Mouse (Mus musculus) CH12.LX (cell line): ENCODE results near the gene Dlgap1. TPM values are rescaled to one million over a fixed set of nuclear protein-coding genes. Genes with fewer than 3 reads are reported as not detected.

Source experiments
- DNase-seq: peaks from one replicate; pipeline ENCODE4 v3.0.0-alpha.2; 2013; ENCODE audit errors: extremely low read depth
- H3K27ac ChIP-seq: 2 replicates; pipeline ENCODE4 v1.5.1; 2012; ENCODE audit warnings: low read depth, mild to moderate bottlenecking, control low read depth, moderate library complexity; ENCODE audit not compliant: insufficient read depth
- H3K27me3 ChIP-seq: replicated peaks from 2 replicates; pipeline ENCODE3; 2012; ENCODE audit warnings: inconsistent platforms
- H3K36me3 ChIP-seq, 2 experiments: replicated peaks in 1 of 2; 2 replicates each; pipeline versions ENCODE3 to v1.6.1; 2012; ENCODE audit warnings: inconsistent platforms in 1 of 2, low read length in 1 of 2, mild to moderate bottlenecking in 1 of 2, mixed read lengths in 1 of 2, moderate library complexity in 1 of 2; ENCODE audit not compliant: control insufficient read depth in 1 of 2, insufficient read depth in 1 of 2
- H3K4me1 ChIP-seq, 2 experiments: 2 replicates each; pipeline ENCODE4 v1.6.1; 2012; ENCODE audit warnings: inconsistent platforms in 1 of 2, moderate library complexity in 1 of 2; ENCODE audit not compliant: insufficient read depth in 2 of 2, control insufficient read depth in 1 of 2
- H3K4me2 ChIP-seq: 2 replicates; pipeline ENCODE4 v1.6.1; 2012; ENCODE audit warnings: low read depth, mild to moderate bottlenecking, control low read depth; ENCODE audit not compliant: poor library complexity, insufficient read depth, severe bottlenecking
- H3K4me3 ChIP-seq, 3 experiments: fragments of 150-350 bp in 1 of 3; sonication (generic) in 1 of 3; replicated peaks in 1 of 3; 2 replicates each; pipeline versions ENCODE3 to v1.5.1; 2011 to 2012; ENCODE audit warnings: low read depth in 2 of 3, low read length in 2 of 3, mild to moderate bottlenecking in 2 of 3, moderate library complexity in 2 of 3, control low read depth in 1 of 3, improper control_type of control experiment in 1 of 3, inconsistent platforms in 1 of 3, mixed read lengths in 1 of 3; ENCODE audit not compliant: poor library complexity in 1 of 3
- H3K79me2 ChIP-seq: replicated peaks from 2 replicates; pipeline ENCODE4 v1.6.1; 2012; ENCODE audit warnings: mild to moderate bottlenecking, moderate library complexity; ENCODE audit not compliant: control insufficient read depth, poor library complexity, insufficient read depth, severe bottlenecking; ENCODE audit errors: extremely low read depth
- H3K9ac ChIP-seq: 2 replicates; pipeline ENCODE4 v1.6.1; 2012; ENCODE audit warnings: low read depth, mild to moderate bottlenecking, control low read depth, moderate library complexity; ENCODE audit not compliant: insufficient read depth
- H3K9me3 ChIP-seq: replicated peaks from 2 replicates; pipeline ENCODE3; 2012; ENCODE audit warnings: low read length, inconsistent platforms, mixed read lengths
- CHD2 ChIP-seq: IDR thresholded peaks from 2 replicates; pipeline ENCODE4 v1.6.1; 2011; ENCODE audit warnings: low read length, improper control_type of control experiment
- ETS1 ChIP-seq: conservative IDR thresholded peaks from 2 replicates; pipeline ENCODE4 v1.6.1; 2012; ENCODE audit warnings: low read depth, mild to moderate bottlenecking, inconsistent platforms, low read length, improper control_type of control experiment, moderate library complexity
- KAT2A ChIP-seq: IDR thresholded peaks from 2 replicates; pipeline ENCODE4 v1.6.1; 2012; ENCODE audit warnings: low read length, improper control_type of control experiment, inconsistent platforms; ENCODE audit not compliant: insufficient replicate concordance
- MAFK ChIP-seq: IDR thresholded peaks from 2 replicates; pipeline ENCODE4 v1.6.1; 2011; ENCODE audit warnings: low read length, improper control_type of control experiment; ENCODE audit not compliant: insufficient replicate concordance
- MAX ChIP-seq: IDR thresholded peaks from 2 replicates; pipeline ENCODE4 v1.6.1; 2011; ENCODE audit warnings: low read length, improper control_type of control experiment
- MEF2A ChIP-seq: IDR thresholded peaks from 2 replicates; pipeline ENCODE4 v1.6.1; 2014; ENCODE audit warnings: low read depth, mild to moderate bottlenecking, inconsistent platforms, low read length, improper control_type of control experiment, borderline replicate concordance
- MXI1 ChIP-seq: IDR thresholded peaks from 2 replicates; pipeline ENCODE4 v1.6.1; 2011; ENCODE audit warnings: mild to moderate bottlenecking, low read depth, low read length, improper control_type of control experiment
- NELFE ChIP-seq: IDR thresholded peaks from 2 replicates; pipeline ENCODE4 v1.6.1; 2011; ENCODE audit warnings: low read depth, low read length, improper control_type of control experiment
- NRF1 ChIP-seq: IDR thresholded peaks from 2 replicates; pipeline ENCODE4 v1.6.1; 2014; ENCODE audit warnings: low read depth, mild to moderate bottlenecking, inconsistent platforms, low read length, improper control_type of control experiment, moderate library complexity
- POLR2A ChIP-seq: IDR thresholded peaks from 2 replicates; pipeline ENCODE4 v1.6.1; 2011; ENCODE audit warnings: low read depth, mild to moderate bottlenecking, improper control_type of control experiment, low read length
- RAD21 ChIP-seq: IDR thresholded peaks from 2 replicates; pipeline ENCODE4 v1.6.1; 2011; ENCODE audit warnings: low read depth, mild to moderate bottlenecking, low read length, improper control_type of control experiment, moderate library complexity
- RCOR1 ChIP-seq: conservative IDR thresholded peaks from 2 replicates; pipeline ENCODE4 v1.6.1; 2012; ENCODE audit warnings: low read depth, mild to moderate bottlenecking, inconsistent platforms, low read length, improper control_type of control experiment
- SIN3A ChIP-seq: IDR thresholded peaks from 2 replicates; pipeline ENCODE4 v1.6.1; 2012; ENCODE audit warnings: low read length, improper control_type of control experiment, inconsistent platforms
- SMC3 ChIP-seq: IDR thresholded peaks from 2 replicates; pipeline ENCODE4 v1.6.1; 2011; ENCODE audit warnings: low read depth, low read length, improper control_type of control experiment
- TCF12 ChIP-seq: IDR thresholded peaks from 2 replicates; pipeline ENCODE4 v1.6.1; 2014; ENCODE audit warnings: low read depth, mild to moderate bottlenecking, inconsistent platforms, low read length, improper control_type of control experiment
- UBTF ChIP-seq: IDR thresholded peaks from 2 replicates; pipeline ENCODE4 v1.6.1; 2012; ENCODE audit warnings: low read depth, mild to moderate bottlenecking, inconsistent platforms, low read length, improper control_type of control experiment, moderate library complexity
- USF1 ChIP-seq: IDR thresholded peaks from 2 replicates; pipeline ENCODE4 v1.6.1; 2014; ENCODE audit warnings: low read depth, mild to moderate bottlenecking, inconsistent platforms, low read length, improper control_type of control experiment
- ZMIZ1 ChIP-seq: IDR thresholded peaks from 2 replicates; pipeline ENCODE4 v1.6.1; 2012; ENCODE audit warnings: low read depth, mild to moderate bottlenecking, inconsistent platforms, low read length, improper control_type of control experiment
- ZNF384 ChIP-seq: IDR thresholded peaks from 2 replicates; pipeline ENCODE4 v1.6.1; 2012; ENCODE audit warnings: low read depth, low read length, improper control_type of control experiment, inconsistent platforms
- dilution Hi-C: fragments of 300-500 bp; cut with MboI; formaldehyde crosslinking; loops from 2 replicates; pipeline ENCODE4 v1.14.3; 2020; ENCODE audit warnings: low sequenced_read_pairs; ENCODE audit not compliant: extremely low pct_unique_long_range_greater_than_20kb, extremely low pct_ligation_motif_present
- in situ Hi-C: fragments of 300-500 bp; cut with MboI; formaldehyde crosslinking; loops from 3 replicates; pipeline ENCODE4 v1.14.3; 2019; ENCODE audit warnings: low sequenced_read_pairs, low pct_ligation_motif_present, low pct_unique_long_range_greater_than_20kb, mixed read lengths
- polyA plus RNA-seq: library from polyadenylated mRNA; unstranded; fragments of >175 nt; gene quantifications from 2 replicates; pipeline ENCODE4 v1.2.1, GENCODE M21; 2012; ENCODE audit warnings: low read depth; ENCODE audit not compliant: insufficient read length
- total RNA-seq, 2 experiments: library from RNA; depleted of rRNA; stranded (reverse); fragments of 300-350 nt in 1 of 2; fragments of >200 nt in 1 of 2; gene quantifications; 2 replicates each; pipeline ENCODE4 v1.2.3; 2012 to 2014

The Dlgap1 gene
- total and polyA plus RNA-seq, 3 experiments: 0.51 to 2.7 (median 1.2) TPM

GRCm38 (mm10) chr17:70646641-70647040, 677.8 kb downstream of the Dlgap1 start:
- Histone ChIP-seq H3K36me3 (no peaks in the 10 kb centered on the region), H3K4me1 (no peaks in the 10 kb centered on the region), H3K4me3 (no peak overlapping the region), H3K9ac (no peak overlapping the region), H3K4me2 (no peak overlapping the region), H3K27me3 (peaks cover 22% of the 10 kb centered on the region), H3K27ac (no peak overlapping the region), H3K9me3 (peaks cover 16% of the 10 kb centered on the region), H3K79me2 (no peaks in the 10 kb centered on the region)
- dilution Hi-C loops: no loop called here
- in situ Hi-C loops: loop anchor here (25.0 kb wide), 1 partner anchor 234 kb away; no protein-coding TSS in a partner anchor
- DNase-seq: no peak
- TF ChIP-seq MEF2A (no peak), CHD2 (no peak), ZMIZ1 (no peak), SIN3A (no peak), TCF12 (no peak), NELFE (no peak), MXI1 (no peak), ZNF384 (no peak), USF1 (no peak), MAFK (no peak), KAT2A (no peak), MAX (no peak)

GRCm38 (mm10) chr17:70661382-70661781, 692.5 kb downstream of the Dlgap1 start:
- TF ChIP-seq RAD21: no peak
- no peak for TF ChIP-seq SMC3
- no peak for TF ChIP-seq POLR2A
- no peak for TF ChIP-seq RCOR1
- TF ChIP-seq NRF1: no peak
- no peak for TF ChIP-seq ETS1
- TF ChIP-seq UBTF: no peak
- TF ChIP-seq, all 38 proteins: peak for 0
- Histone ChIP-seq H3K36me3 (no peaks in the 10 kb centered on the region), H3K4me1 (peaks cover 0 to 4% of the 10 kb centered on the region in 2 experiments; a peak in 1 of 4 replicates), H3K9ac (no peak overlapping the region), H3K9me3 (no peaks in the 10 kb centered on the region), H3K27me3 (peaks cover 17% of the 10 kb centered on the region), H3K27ac (no peak overlapping the region), H3K4me2 (no peak overlapping the region), H3K79me2 (no peaks in the 10 kb centered on the region), H3K4me3 (no peak overlapping the region)
- in situ Hi-C loops (no loop called here), dilution Hi-C loops (no loop called here)
- DNase-seq: no peak
